Mouse (Mus musculus): Measurements from ENCODE around the gene Usp37. TPM values are rescaled to one million over a fixed set of nuclear protein-coding genes. Genes with fewer than 3 reads are reported as not detected.

Usp37 gene
- polyA plus RNA-seq, 1 experiment = 10.4 TPM

DNA sequence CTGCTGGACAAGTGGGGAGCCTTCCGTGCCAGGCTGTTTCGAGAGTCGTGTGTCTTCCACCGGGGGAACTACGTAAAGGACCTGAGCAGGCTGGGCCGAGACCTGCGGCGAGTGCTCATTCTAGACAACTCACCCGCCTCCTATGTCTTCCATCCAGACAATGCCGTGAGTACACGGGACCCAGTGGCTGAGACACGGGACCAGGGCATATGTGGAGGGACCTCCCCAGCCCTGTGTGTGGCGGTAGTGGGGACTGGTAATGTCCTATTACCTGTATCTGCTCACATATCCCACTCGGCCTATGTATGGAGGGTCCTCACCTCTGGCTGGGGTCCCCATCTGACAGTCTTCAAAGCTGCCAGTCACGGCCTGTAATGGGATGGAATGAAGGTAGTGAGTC, 149.2 kb downstream of the Usp37 start:
- H3K4me1 ChIP-seq (ENCODE audit: control insufficient read depth, insufficient read depth, low read length) = 0 out of 2 replicates have a peak, but pooled peaks cover 2% of the 10 kb centered on the region
- H3K27ac ChIP-seq (ENCODE audit: insufficient read depth, low read length) = no peak overlapping the region
- H3K4me3 ChIP-seq (ENCODE audit: insufficient read depth, low read length) = no peak overlapping the region
- TF ChIP-seq CTCF (IDR thresholded peaks at IDR 0.05; ENCODE audit: extremely low read depth, insufficient read depth, low read length) (no peak), POLR2A (IDR thresholded peaks at IDR 0.05; ENCODE audit: extremely low read depth, insufficient read depth, low read length) (no peak)

DNA sequence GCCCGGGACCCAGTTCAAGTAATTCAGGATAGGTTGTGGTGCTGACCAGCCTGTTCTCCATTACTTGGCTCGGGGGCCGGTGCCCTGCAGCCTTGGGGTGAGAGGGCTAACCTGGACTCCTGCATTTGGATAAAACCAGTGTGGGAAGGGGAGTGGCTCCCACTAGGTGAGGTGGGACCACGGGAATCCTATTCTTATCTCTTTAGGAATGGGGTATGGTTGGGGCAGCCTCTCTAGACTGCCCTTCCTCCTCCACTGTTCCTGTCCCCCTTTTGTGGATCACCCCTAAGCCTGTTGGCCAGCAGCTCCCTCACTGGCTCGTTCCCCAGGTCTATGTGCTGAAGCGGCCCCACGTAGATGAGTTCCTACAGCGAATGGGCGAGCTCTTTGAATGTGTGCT, 149.8 kb downstream of the Usp37 start:
- no peak overlapping the region for H3K4me3 ChIP-seq (ENCODE audit: insufficient read depth, low read length)
- no peak overlapping the region for H3K27ac ChIP-seq (ENCODE audit: insufficient read depth, low read length)
- H3K4me1 ChIP-seq (ENCODE audit: control insufficient read depth, insufficient read depth, low read length) = 0 out of 2 replicates have a peak, but pooled peaks cover 2% of the 10 kb centered on the region
- no peak for TF ChIP-seq CTCF (IDR thresholded peaks at IDR 0.05; ENCODE audit: extremely low read depth, insufficient read depth, low read length)
- no peak for TF ChIP-seq POLR2A (IDR thresholded peaks at IDR 0.05; ENCODE audit: extremely low read depth, insufficient read depth, low read length)

DNA sequence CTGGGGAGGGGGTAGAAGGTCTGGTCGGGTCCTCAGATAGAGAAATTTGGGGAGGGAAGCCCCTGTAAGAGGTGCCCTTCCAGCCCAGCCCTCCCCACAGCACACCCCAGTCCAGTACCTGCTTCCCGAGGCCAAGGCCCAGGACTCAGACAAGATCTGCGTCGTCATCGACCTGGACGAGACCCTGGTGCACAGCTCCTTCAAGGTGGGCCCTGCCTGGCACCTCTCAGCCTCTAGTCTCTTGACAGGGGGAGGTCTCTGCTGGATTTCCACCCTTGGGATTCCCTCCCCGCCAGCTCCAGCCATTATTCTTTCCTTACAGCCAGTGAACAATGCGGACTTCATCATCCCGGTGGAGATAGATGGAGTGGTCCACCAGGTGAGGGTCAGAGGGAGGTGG, 150.4 kb downstream of the Usp37 start:
- Histone ChIP-seq H3K4me1 (ENCODE audit: control insufficient read depth, insufficient read depth, low read length) (0 out of 2 replicates have a peak, but pooled peaks cover 2% of the 10 kb centered on the region), H3K4me3 (ENCODE audit: insufficient read depth, low read length) (no peak overlapping the region), H3K27ac (ENCODE audit: insufficient read depth, low read length) (no peak overlapping the region)
- no peak for TF ChIP-seq CTCF (IDR thresholded peaks at IDR 0.05; ENCODE audit: extremely low read depth, insufficient read depth, low read length)
- TF ChIP-seq POLR2A (IDR thresholded peaks at IDR 0.05; ENCODE audit: extremely low read depth, insufficient read depth, low read length) = no peak

DNA sequence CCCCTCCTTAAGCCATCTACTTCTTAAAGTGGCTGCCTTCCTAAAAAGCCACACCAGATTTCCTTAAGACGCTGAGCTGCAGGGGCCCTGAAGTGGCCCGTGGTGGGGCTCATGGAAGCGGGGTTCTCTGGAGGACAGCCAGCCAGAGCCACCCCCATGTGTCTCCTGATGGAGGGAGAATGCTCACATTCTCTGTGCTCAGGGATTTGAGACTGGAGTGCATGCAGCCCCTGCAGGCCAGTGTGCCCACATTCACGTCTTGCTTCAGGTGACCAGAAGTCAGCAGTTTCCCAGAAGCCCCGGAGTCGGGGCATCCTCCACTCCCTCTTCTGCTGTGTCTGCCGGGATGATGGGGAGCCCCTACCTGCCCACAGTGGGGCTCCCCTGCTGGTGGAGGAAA, 151.1 kb downstream of the Usp37 start:
- no peak for TF ChIP-seq CTCF (IDR thresholded peaks at IDR 0.05; ENCODE audit: extremely low read depth, insufficient read depth, low read length)
- no peak for TF ChIP-seq POLR2A (IDR thresholded peaks at IDR 0.05; ENCODE audit: extremely low read depth, insufficient read depth, low read length)
- no peak overlapping the region; the same call in 1 of the 2 replicates for H3K4me3 ChIP-seq (ENCODE audit: insufficient read depth, low read length)
- 0 out of 2 replicates have a peak, but pooled peaks cover 2% of the 10 kb centered on the region for H3K4me1 ChIP-seq (ENCODE audit: control insufficient read depth, insufficient read depth, low read length)
- no peak overlapping the region for H3K27ac ChIP-seq (ENCODE audit: insufficient read depth, low read length)

DNA sequence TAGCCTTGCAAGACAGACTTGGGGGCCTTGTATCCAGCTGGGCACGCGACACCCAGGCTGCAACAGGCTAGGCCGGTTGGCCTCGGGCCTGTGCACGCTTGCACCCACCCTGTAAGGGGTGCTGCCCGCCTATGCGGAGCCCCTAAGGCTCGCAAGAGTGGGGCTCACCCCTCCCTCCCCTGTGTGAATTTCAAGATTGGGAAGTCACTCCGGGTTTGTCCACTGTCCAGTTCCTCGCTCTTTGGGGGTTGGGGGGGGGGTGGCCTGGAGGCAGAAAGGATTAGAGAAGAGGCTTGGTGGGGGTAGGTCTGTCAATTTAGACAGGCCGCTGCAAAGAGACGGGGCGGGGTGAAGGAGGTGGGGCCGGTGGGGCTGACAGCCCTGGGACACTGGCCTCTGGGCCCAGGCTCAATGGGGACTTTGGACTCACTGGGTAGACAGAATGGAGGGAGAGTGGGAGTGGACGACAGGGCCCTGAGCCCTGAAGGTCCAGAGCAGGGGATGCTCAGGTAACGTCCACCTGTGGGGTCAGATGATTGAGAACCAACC, 151.6 kb downstream of the Usp37 start:
- TF ChIP-seq CTCF (IDR thresholded peaks at IDR 0.05; ENCODE audit: extremely low read depth, insufficient read depth, low read length) (no peak), POLR2A (IDR thresholded peaks at IDR 0.05; ENCODE audit: extremely low read depth, insufficient read depth, low read length) (no peak)
- peak overlapping the region; percentile 64 for H3K4me3 ChIP-seq (ENCODE audit: insufficient read depth, low read length)
- peak overlapping the region; percentile 91 for H3K27ac ChIP-seq (ENCODE audit: insufficient read depth, low read length)
- no peaks in the 10 kb centered on the region for H3K4me1 ChIP-seq (ENCODE audit: control insufficient read depth, insufficient read depth, low read length)

DNA sequence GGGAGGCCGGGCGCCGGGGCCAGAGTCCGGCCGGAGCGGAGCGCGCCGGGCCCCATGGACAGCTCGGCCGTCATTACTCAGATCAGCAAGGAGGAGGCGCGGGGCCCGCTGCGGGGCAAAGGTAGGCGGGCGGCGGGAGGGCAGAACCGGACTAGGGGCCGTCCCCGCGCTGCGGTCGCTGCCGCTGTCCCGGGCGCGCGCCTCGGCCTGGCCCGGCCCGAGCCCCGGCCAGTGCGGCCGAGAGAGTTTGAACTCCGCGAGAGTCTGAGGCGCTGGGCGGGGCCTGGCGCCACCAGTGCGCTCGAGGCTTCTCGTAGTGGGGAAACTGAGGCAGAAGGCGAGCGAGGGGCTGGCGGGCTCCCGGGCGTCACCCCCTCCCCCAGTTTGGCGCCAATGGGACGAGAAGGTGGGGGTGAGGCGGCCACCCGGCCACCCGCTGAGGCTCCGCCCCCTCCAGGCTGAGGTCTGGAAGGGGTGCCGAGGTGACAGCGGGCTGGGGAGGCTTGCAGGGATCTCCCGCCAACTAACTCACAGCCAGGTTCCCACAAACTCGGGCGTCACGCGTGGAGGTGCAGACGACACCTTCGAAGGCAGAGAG, 152.1 kb downstream of the Usp37 start:
- Histone ChIP-seq H3K27ac (ENCODE audit: insufficient read depth, low read length) (peak overlapping the region; percentile 91), H3K4me1 (ENCODE audit: control insufficient read depth, insufficient read depth, low read length) (no peaks in the 10 kb centered on the region), H3K4me3 (ENCODE audit: insufficient read depth, low read length) (peak overlapping the region; percentile 64)
- no peak for TF ChIP-seq CTCF (IDR thresholded peaks at IDR 0.05; ENCODE audit: extremely low read depth, insufficient read depth, low read length)
- TF ChIP-seq POLR2A (IDR thresholded peaks at IDR 0.05; ENCODE audit: extremely low read depth, insufficient read depth, low read length) = no peak

DNA sequence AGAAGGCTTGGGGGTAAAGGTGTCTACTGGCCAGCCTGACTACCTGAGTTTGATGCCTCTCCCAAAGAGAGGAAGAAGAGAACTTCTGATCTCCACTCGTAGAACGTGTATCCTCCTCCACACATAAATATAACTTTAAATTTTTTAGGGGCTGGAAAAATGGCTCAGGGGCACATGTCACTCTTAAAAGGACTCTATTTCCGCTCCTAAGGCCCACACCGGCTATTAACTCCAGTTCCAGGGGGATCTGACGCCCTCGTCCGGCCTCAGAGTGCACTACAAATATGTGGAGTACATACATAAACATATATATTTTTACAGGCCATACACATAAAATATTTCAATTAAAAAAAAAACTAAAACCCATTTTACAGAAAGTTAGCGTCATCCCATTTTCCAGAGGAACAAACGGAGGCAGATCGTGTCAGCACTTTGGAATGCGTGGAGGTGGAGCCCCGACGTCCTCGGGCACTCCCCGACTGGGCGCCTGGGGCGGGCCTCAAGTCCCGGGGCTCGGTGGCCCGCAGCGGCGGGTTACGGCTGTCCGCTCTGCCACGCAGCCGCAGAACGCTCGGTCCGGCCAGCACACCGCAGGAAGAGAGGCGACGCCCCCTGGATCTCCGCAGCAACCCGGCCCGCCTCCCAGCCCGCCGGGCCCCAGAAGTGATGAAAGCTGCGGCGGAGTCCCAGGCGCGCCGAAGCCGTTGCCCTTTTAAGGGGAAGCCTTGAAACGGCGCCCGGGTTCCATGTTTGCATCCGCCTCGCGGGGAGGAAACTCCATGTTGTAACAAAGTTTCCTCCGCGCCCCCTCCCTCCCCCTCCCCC, 152.9 kb downstream of the Usp37 start, which contains the start of gene Ctdsp1:
TSS of gene Ctdsp1 (plus strand) at position 586 of the 825 bp plus-strand sequence.
- H3K4me3 ChIP-seq (ENCODE audit: insufficient read depth, low read length) = peak within 1 kb of the TSS; percentile 64
- H3K27ac ChIP-seq (ENCODE audit: insufficient read depth, low read length) = peak within 1 kb of the TSS; percentile 91
- TF ChIP-seq POLR2A (IDR thresholded peaks at IDR 0.05; ENCODE audit: extremely low read depth, insufficient read depth, low read length) = no peak
- TF ChIP-seq CTCF (IDR thresholded peaks at IDR 0.05; ENCODE audit: extremely low read depth, insufficient read depth, low read length) = no peak

DNA sequence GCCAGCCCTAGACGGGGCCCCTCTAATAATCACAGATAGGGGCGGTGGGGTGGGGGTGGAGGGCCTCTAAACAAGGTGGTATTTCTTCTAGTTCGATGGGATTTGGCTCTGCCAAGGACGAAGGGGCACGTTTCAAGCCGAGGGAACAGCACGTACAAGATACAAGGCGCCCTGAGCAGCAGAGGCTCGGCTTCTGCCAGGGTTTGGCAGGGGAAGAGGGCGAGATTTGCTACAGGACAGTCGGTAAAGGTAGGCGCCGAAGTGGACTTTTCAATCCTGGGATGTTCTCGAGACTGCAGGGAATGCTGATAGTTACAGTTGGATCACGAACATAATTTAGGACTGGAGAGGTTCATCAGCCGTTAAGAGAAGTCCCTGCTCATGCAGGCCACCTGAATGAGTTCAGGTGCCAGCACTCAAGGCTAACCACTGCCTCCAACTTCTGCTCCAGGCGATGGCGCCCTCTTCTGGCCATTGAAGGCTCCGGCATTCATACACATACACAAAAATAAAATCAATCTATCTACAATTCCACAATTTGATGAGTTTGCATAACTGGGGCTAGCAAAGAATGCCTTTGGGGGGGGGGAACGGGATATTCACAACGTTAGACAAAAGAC, 153.7 kb downstream of the Usp37 start:
- TF ChIP-seq POLR2A (IDR thresholded peaks at IDR 0.05; ENCODE audit: extremely low read depth, insufficient read depth, low read length) = no peak
- TF ChIP-seq CTCF (IDR thresholded peaks at IDR 0.05; ENCODE audit: extremely low read depth, insufficient read depth, low read length) = peak; percentile 50
- H3K4me1 ChIP-seq (ENCODE audit: control insufficient read depth, insufficient read depth, low read length) = no peaks in the 10 kb centered on the region
- H3K4me3 ChIP-seq (ENCODE audit: insufficient read depth, low read length) = no peak overlapping the region; the same call in 1 of the 2 replicates
- no peak overlapping the region for H3K27ac ChIP-seq (ENCODE audit: insufficient read depth, low read length)

More for the DNA sequence above, 152.9 kb downstream of the Usp37 start, which contains the start of gene Ctdsp1:
- H3K4me1 ChIP-seq (ENCODE audit: control insufficient read depth, insufficient read depth, low read length) = no peaks in the 10 kb centered on the region

DNA sequence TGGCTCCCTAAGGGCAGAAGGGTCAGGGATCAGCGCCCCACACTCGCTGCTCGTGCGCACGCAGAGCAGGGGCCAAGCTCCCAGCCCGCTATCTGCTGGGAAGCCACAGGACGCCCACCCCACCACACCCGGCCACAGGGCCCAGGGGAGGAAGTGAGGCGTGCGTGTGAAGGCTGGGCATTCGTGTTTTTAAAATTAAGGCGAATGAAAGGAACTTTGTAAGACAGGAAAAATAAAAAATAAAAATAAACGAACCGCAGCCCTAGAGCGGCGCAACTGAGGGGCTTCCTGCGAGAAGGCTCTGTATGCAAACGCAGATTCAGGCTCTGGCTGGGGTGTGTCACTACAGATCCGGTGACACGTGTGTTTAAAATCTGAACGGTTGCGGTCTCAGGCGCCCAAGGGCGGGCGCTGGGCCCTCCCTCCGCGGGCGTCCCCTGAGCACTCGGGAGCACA, 154.2 kb downstream of the Usp37 start:
- no peaks in the 10 kb centered on the region for H3K4me1 ChIP-seq (ENCODE audit: control insufficient read depth, insufficient read depth, low read length)
- no peak overlapping the region for H3K27ac ChIP-seq (ENCODE audit: insufficient read depth, low read length)
- no peak overlapping the region for H3K4me3 ChIP-seq (ENCODE audit: insufficient read depth, low read length)
- TF ChIP-seq POLR2A (IDR thresholded peaks at IDR 0.05; ENCODE audit: extremely low read depth, insufficient read depth, low read length) (no peak), CTCF (IDR thresholded peaks at IDR 0.05; ENCODE audit: extremely low read depth, insufficient read depth, low read length) (no peak)

All from cortical plate, adult 2 months (tissue).